Mouse (Mus musculus): Measurements from ENCODE around the gene Cfap97d2.

Gene Cfap97d2

DNA sequence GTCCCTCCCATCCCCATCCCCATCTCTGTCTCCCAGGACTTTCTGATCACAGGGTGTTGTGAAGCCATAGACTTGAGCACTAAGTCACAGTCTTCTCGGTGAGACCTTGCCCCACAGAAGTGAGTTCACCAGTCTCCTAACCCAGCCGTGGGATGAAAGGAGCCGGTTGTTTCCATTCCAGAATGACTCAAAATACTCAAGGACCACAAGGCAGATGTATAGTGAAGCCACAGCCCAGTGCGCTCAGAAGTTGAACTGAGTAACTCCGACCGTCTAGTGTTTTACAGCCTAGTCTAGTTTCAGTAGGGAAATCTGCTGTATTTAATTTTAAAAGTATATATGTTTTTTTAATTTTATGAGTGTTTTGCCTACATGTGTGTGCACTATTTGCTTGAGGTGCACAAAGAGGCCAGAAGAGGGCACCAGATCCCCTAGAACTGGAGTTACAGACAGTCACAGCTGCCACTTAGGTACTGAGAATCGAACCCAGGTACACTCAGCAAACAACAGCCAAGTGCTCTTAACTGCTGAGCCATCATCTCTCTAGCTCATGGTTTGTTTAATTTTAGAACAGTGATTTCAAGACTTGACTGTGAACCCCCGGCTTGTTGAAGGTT, 18.5 kb upstream of the Cfap97d2 start:
- no peak for DNase-seq (ENCODE audit: low read depth)

- DNase-seq (ENCODE audit: low read depth), result peak; percentile 39
Observed at GRCm38 (mm10) chr8:13687941-13688340, 17.7 kb upstream of the Cfap97d2 start.

- DNase-seq (ENCODE audit: low read depth), result peak; percentile 27
Observed at GRCm38 (mm10) chr8:13688461-13688860, 17.2 kb upstream of the Cfap97d2 start.

DNA sequence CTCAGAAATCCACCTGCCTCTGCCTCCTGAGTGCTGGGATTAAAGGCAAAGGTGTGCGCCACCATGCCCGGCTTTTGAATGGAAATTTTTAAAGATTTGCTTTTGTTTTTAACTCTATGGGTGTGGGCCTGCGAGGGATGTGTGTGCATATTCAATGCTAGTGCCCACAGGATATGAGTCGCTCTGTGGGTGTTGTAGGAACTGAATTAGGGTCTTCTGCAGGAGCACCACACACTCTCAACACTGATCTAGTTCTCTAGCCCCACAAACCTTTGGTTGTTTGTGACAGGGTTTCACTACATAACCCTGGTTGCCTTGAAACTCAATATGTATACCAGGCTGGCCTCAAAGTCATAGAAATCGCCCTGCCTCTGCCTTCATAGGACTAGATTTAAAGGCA, 16.4 kb upstream of the Cfap97d2 start:
- DNase-seq (ENCODE audit: low read depth), result peak; percentile 67

GRCm38 (mm10) chr8:13692302-13693066, 13.2 kb upstream of the Cfap97d2 start:
- no peak for DNase-seq (ENCODE audit: low read depth)

DNA sequence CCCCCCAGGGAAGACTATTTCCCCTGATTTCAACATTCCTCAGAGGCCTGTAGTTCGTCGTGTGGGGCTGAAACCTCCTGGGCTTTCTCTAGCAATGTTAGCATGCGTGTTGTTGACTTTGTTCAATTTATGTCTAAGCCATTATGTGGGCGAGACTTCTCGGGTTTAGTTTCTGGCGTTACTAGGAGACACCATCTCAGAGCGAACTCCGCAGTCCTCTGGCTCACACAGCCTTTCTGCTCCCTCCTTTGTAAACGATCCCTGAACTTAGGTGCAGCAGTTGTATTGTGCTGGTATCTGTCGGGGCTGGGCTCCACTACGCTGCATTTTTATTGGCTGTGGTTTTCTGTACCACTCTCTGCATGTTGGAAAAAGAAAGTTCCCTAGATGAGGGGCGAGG, 11.0 kb upstream of the Cfap97d2 start:
- no peak for DNase-seq (ENCODE audit: low read depth)

DNA sequence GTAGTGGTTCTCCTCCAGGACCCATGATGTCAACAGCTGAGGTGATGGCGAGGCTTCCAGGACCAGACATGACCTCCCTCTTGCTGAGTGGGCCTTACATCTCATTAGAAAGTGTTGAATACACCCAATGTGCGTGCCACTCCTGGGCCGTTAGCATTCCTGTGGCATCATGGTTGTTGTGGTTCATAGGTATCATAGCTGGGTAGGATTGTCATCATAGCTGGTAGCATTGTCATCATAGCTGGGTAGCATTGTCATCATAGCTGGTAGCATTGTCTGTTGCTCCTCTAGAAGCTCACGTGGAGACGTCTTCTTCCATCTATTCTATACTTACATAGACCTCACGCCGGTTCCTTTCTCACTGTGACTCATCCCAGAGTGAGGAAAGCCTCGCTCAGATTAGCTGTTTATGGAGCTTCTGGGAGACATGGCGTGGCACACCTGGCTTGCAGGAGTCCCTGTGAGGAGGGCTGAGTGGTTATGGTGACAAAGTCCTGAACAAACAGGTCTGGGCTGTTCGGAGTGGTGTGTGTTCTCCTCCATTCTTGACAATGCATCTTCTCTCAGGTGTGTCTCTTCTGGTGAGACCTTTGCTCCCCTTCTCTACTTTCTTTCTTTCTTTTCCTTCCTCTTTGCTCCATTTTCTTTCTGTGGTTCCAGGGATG, 10.4 kb upstream of the Cfap97d2 start:
- no peak for DNase-seq (ENCODE audit: low read depth)

- DNase-seq (ENCODE audit: low read depth), result no peak
Observed at GRCm38 (mm10) chr8:13696157-13696556, 9.5 kb upstream of the Cfap97d2 start.

DNA sequence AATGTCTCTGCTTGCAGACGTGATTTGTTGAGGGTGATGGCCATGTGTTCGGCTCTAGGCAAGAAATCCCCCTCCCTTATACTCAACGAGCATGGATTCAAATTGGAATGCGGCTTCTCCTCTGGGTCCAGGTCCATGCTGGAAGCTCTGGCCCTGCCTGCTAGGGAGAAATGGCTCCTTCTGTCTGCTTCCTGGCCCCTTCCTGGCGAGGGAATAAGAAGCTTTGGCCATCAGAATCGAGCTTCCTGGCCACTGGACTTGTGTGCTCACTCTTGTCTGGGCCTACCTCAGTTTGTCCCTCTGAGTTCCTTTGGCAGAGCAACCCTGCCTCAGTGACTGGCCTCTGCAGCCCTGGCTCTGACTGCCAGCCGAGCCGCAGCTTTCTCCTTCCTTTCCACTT, 8.5 kb upstream of the Cfap97d2 start:
- no peak for DNase-seq (ENCODE audit: low read depth)

DNA sequence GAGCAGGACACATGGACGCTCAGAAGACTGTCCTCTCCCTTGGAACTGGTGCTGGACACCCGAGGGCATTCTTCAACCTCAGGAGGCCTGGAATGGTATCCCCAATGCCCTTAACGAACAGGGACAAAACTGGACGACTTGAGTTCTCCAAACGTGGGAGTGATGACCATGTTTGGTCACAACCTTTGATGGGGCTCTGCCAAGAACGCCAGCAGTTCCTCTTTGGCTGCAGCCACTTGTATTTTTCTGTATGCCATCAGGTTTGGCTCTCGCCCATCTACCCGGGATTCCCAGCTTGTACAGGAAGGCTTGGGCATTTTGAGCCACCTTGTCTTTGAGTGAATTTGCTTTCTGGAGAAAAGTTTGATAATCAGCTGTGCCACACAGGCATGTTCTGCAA, 8.0 kb upstream of the Cfap97d2 start:
- no peak for DNase-seq (ENCODE audit: low read depth)

DNA sequence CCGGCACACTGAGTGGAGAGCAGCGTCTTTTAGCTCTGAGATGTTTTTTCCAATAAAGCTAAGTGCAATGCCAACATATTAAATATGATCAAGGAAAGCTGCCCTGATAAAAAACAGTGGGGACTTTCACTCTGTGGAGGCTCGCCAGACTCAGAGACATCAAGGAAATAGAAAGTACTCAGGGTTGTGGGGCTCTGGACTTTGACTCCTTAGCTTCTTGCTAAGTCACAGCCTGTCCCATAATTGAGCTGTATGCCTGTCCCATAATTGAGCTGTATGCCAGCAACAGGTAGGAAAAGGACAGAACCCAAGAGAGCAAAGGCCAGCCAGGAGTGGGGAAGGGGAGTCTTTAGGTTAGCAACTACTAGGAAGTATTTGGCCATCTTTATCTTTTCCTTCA, 7.4 kb upstream of the Cfap97d2 start:
- DNase-seq (ENCODE audit: low read depth), result no peak

- peak; percentile 80 for DNase-seq (ENCODE audit: low read depth)
Observed at GRCm38 (mm10) chr8:13699323-13699949, 6.3 kb upstream of the Cfap97d2 start.

- no peak for DNase-seq (ENCODE audit: low read depth)
Observed at GRCm38 (mm10) chr8:13702755-13703154, 2.9 kb upstream of the Cfap97d2 start.

GRCm38 (mm10) chr8:13703756-13704155, 1.9 kb upstream of the Cfap97d2 start:
- DNase-seq (ENCODE audit: low read depth), result no peak

DNA sequence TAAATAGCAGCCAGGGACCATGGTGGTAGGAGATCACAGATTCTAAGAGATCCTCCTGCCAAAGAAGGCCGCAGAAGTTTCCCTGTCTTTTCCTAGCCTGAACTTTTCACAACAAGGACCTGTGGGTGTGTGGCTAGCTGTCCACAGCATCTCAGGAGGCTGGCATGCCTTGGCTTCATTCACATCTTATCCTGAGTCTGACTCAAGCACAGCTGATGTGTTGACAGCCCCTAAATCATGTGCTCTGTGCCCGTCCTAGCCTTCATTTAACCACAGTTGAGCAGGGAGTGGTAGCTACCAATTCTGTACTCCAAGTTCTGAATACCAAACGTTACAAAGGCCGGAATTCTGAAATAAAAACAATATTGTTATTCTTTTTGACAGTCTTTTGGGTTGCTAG, 1.4 kb upstream of the Cfap97d2 start:
- no peak for DNase-seq (ENCODE audit: low read depth)

- no peak for DNase-seq (ENCODE audit: low read depth)
Observed at GRCm38 (mm10) chr8:13706918-13707317, 1.2 kb downstream of the Cfap97d2 start.

GRCm38 (mm10) chr8:13708514-13708913, 2.8 kb downstream of the Cfap97d2 start:
- no peak for DNase-seq (ENCODE audit: low read depth)

- no peak for DNase-seq (ENCODE audit: low read depth)
Observed at GRCm38 (mm10) chr8:13718980-13719379, 13.3 kb downstream of the Cfap97d2 start.

DNA sequence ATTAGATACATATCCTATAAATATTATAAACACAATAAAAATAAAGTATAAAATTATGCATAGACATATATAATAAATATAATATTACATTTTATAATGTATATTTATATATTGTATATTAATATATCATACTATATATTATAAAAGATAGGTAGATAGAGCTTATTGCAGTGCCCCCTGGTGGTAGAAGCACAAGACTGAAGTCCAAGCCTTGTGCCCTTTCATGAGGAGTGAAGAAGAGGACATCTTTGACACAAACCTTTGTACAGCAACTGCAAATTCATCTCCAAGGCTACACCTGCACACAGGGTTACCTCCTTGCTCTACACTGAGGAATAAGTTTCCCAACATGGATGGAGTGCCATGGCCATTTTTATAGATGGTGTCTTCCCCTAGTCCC, 20.0 kb downstream of the Cfap97d2 start:
- peak; percentile 67 for DNase-seq (ENCODE audit: low read depth)

GRCm38 (mm10) chr8:13727469-13728094, 21.9 kb downstream of the Cfap97d2 start:
- DNase-seq (ENCODE audit: low read depth), result no peak

- peak; percentile 92 for DNase-seq (ENCODE audit: low read depth)
Observed at GRCm38 (mm10) chr8:13740323-13740770, 34.7 kb downstream of the Cfap97d2 start.

Data from 416B (cell line).